ENCODE assay signal across 18 mouse cellular contexts in genomic region chr15:25497743-25498142, GRCm38 (mm10).
"Had no signal": no experiment of that assay in that cellular context is flagged by ENCODE, and none has a peak within 500 bp of the region (broad histone marks: within the 10 kb centered on the region; RNA-seq: fewer than 3 reads in every experiment).

No protein-coding gene starts in this region.

- H3K9ac ChIP-seq: intestine, embryonic 15.5 days; kidney, embryonic 15.5 days; liver, embryonic 14.5 days; liver, postnatal 0 days; midbrain, embryonic 12.5 days; midbrain, embryonic 15.5 days; neural tube, embryonic 12.5 days; neural tube, embryonic 15.5 days had no signal

- H3K9me3 ChIP-seq: intestine, embryonic 15.5 days; kidney, embryonic 15.5 days; midbrain, embryonic 12.5 days; midbrain, embryonic 15.5 days; neural tube, embryonic 12.5 days; neural tube, embryonic 15.5 days had no signal

- ATAC-seq: intestine, embryonic 15.5 days; liver, postnatal 0 days had no signal

- DNase-seq: kidney, adult 11 months; kidney, adult 8-10 months; kidney, postnatal 10 days; kidney, postnatal 36 days; layer of hippocampus, postnatal 36 days; liver, postnatal 0 days; lung, postnatal 14 days; right cerebral cortex, postnatal 4 days; thymus, postnatal 4 days had no signal

- H3K36me3 ChIP-seq: intestine, embryonic 15.5 days; kidney, embryonic 15.5 days; midbrain, embryonic 12.5 days; midbrain, embryonic 15.5 days; neural tube, embryonic 12.5 days; neural tube, embryonic 15.5 days had no signal

- H3K4me3 ChIP-seq: intestine, embryonic 15.5 days; kidney, embryonic 15.5 days; left cerebral cortex, adult 2 months; midbrain, embryonic 12.5 days; midbrain, embryonic 15.5 days; neural tube, embryonic 12.5 days; neural tube, embryonic 15.5 days had no signal

- H3K27me3 ChIP-seq: intestine, embryonic 15.5 days; kidney, embryonic 15.5 days; neural tube, embryonic 12.5 days; neural tube, embryonic 15.5 days had no signal

- H3K4me2 ChIP-seq: intestine, embryonic 15.5 days; kidney, embryonic 15.5 days; midbrain, embryonic 12.5 days; midbrain, embryonic 15.5 days; neural tube, embryonic 12.5 days; neural tube, embryonic 15.5 days had no signal

- H3K27ac ChIP-seq: intestine, embryonic 15.5 days; kidney, embryonic 15.5 days; left cerebral cortex, adult 2 months; liver, embryonic 14.5 days; macrophage; midbrain, embryonic 12.5 days; midbrain, embryonic 15.5 days; neural tube, embryonic 12.5 days; neural tube, embryonic 15.5 days had no signal

- H3K4me1 ChIP-seq: intestine, embryonic 15.5 days; neural tube, embryonic 12.5 days had no signal
